Mouse (Mus musculus) MN1 (cell line): ENCODE results near the gene Olfr1076.
"Not testable (repeated sequence)": the region's sequence is repeated elsewhere in the genome, so short reads cannot be mapped to it uniquely, and the experiment has no call there.

Experiments
- DNase-seq: peaks from one replicate; pipeline ENCODE4 v3.0.0-alpha.2; 2016; ENCODE audit warnings: low spot score

Gene Olfr1076

GRCm38 (mm10) chr2:86508161-86508560 lies at the start of gene Olfr1076:
Olfr1076 (plus strand) TSS chr2:86508461.
- no peak for DNase-seq

DNA sequence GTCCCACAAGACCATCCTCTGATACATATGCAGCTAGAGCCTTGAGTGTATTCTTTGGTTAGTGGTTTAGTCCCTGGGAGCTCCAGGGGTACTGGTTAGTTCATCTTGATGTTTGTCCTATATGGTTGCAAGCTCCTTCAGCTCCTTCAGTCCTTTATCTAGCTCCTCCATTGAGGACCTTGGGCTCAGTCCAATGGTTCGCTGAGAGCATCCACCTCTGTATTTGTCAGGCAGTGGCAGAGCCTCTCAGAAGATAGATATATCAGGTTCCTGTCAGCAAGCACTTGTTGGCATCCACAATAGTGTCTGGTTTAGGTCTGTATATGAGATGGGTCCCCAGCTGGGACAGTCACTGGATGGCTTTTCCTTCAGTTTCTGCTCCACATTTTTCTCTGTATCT lies 47.8 kb upstream of the Olfr1076 start:
- DNase-seq, result no peak

- no peak for DNase-seq
Measured at GRCm38 (mm10) chr2:86464442-86465109, 43.7 kb upstream of the Olfr1076 start.

- DNase-seq, result no peak
Measured at GRCm38 (mm10) chr2:86487286-86487685, 21.0 kb upstream of the Olfr1076 start, which contains the start of gene Olfr228. Olfr228 (minus strand) TSS chr2:86487386.

DNA sequence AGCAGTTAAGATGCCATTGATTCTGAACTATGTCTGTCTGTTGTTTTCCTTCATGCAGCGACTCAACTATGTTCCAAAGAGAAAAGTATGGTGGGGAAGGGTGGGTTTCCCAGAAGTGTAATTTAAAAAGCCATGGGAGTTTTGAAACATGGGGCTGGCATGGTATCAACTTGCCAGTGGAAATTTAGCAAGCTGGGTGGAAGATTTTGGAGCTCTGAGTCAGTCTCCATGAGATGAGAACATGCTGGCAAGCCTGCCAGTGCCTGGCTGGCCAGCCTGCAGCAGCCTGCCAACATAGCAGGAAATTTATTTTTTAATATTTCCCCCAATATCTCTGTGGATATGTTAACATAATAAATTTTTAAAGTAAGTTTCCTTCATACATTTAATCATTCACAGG lies 22.7 kb downstream of the Olfr1076 start:
- no peak for DNase-seq

- no peak for DNase-seq
Measured at GRCm38 (mm10) chr2:86542380-86542779, 34.1 kb downstream of the Olfr1076 start, which contains the start of gene Olfr1079. Olfr1079 (minus strand) TSS chr2:86542480.

DNA sequence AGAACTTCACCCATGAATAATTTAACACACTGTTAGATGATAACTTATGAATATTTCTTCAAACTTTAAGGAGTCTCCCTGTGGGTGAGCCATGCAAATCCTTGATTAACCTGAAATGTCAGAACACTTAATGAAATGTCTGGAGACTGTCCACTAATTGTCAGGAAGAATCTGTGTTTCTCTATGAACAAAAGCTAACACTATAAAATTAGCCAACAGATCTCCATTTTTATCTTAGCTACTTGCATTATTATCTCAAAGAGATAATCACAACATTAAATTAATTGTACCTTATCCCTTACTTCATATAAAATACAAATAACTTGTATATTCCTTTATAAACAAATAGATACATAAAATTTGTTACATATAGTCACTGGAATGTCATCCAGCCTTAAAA lies 49.9 kb downstream of the Olfr1076 start, which contains the start of gene Olfr1080:
TSS of gene Olfr1080 (minus strand) at position 101 of the 400 bp plus-strand sequence.
- not testable (repeated sequence) for DNase-seq
